Comparison of ENCODE assay signal across 25 mouse cellular contexts in genomic region chr16:74455179-74455578, GRCm38 (mm10). TPM values are rescaled to one million over a fixed set of nuclear protein-coding genes. Genes with fewer than 3 reads are reported as not detected.
DNase-seq lines count a peak whose midpoint lies in the region; ATAC-seq lines count a peak whose summit lies in the region.
"Had no signal": no experiment of that assay in that cellular context is flagged by ENCODE, and none has a peak within 500 bp of the region (broad histone marks: within the 10 kb centered on the region; RNA-seq: fewer than 3 reads in every experiment).

No protein-coding gene starts in this region.

- WGBS in midbrain, embryonic 11.5 days: 41% methylated on average over 2 of the region's 2 CpGs
- WGBS in midbrain, embryonic 10.5 days: 33% methylated on average over 2 of the region's 2 CpGs
- 14% methylated on average over 2 of the region's 2 CpGs for WGBS in midbrain, embryonic 14.5 days
- WGBS in midbrain, embryonic 16.5 days: 22% methylated on average over 2 of the region's 2 CpGs

- H3K4me2 ChIP-seq in midbrain, embryonic 11.5 days: no peak overlapping the region
- H3K4me2 ChIP-seq in midbrain, embryonic 14.5 days (ENCODE audit: low read length): no peak overlapping the region
- no peak overlapping the region for H3K4me2 ChIP-seq in midbrain, embryonic 16.5 days (ENCODE audit: low read length)
- H3K4me2 ChIP-seq: embryonic facial prominence, embryonic 13.5 days; forebrain, embryonic 13.5 days; heart, embryonic 11.5 days; hindbrain, embryonic 14.5 days had no signal

- ATAC-seq in midbrain, embryonic 11.5 days (ENCODE audit: low FRiP score): no peak
- no peak for ATAC-seq in midbrain, embryonic 14.5 days (ENCODE audit: low FRiP score, low TSS enrichment)
- ATAC-seq in midbrain, embryonic 16.5 days: no peak
- ATAC-seq: CD4-positive, CD25-positive, alpha-beta regulatory T cell, adult 4 months; forebrain, embryonic 13.5 days; forebrain, postnatal 0 days; hindbrain, postnatal 0 days; inflammation-experienced regulatory T-cells, adult 6 months had no signal

- H3K9ac ChIP-seq in midbrain, embryonic 11.5 days (ENCODE audit: low read length): no peak overlapping the region
- no peak overlapping the region for H3K9ac ChIP-seq in midbrain, embryonic 14.5 days (replicated peaks; ENCODE audit: low read length)
- no peak overlapping the region for H3K9ac ChIP-seq in midbrain, embryonic 16.5 days (ENCODE audit: low read depth, low read length)
- H3K9ac ChIP-seq: embryonic facial prominence, embryonic 13.5 days; forebrain, embryonic 13.5 days; forebrain, postnatal 0 days; hindbrain, embryonic 14.5 days had no signal

- no peak overlapping the region for H3K27ac ChIP-seq in midbrain, embryonic 11.5 days (ENCODE audit: low read depth, low read length)
- no peak overlapping the region for H3K27ac ChIP-seq in midbrain, embryonic 10.5 days (replicated peaks)
- no peak overlapping the region for H3K27ac ChIP-seq in midbrain, embryonic 14.5 days (replicated peaks; ENCODE audit: low read depth, low read length)
- H3K27ac ChIP-seq in midbrain, embryonic 16.5 days (ENCODE audit: low read length): no peak overlapping the region
- H3K27ac ChIP-seq: embryonic facial prominence, embryonic 10.5 days; embryonic facial prominence, embryonic 13.5 days; forebrain, embryonic 13.5 days; gastrocnemius, adult 2 months; hindbrain, embryonic 14.5 days; hindbrain, postnatal 0 days had no signal

- H3K4me3 ChIP-seq in midbrain, embryonic 11.5 days (ENCODE audit: low read depth, low read length): no peak overlapping the region
- H3K4me3 ChIP-seq in midbrain, embryonic 10.5 days: no peak overlapping the region
- H3K4me3 ChIP-seq in midbrain, embryonic 14.5 days (replicated peaks; ENCODE audit: low read depth, low read length): no peak overlapping the region
- no peak overlapping the region for H3K4me3 ChIP-seq in midbrain, embryonic 16.5 days (ENCODE audit: low read depth, low read length)
- H3K4me3 ChIP-seq: embryonic facial prominence, embryonic 10.5 days; embryonic facial prominence, embryonic 13.5 days; erythroblast, embryonic 14.5 days; forebrain, embryonic 13.5 days; gastrocnemius, adult 2 months had no signal

- no peaks in the 10 kb centered on the region for H3K27me3 ChIP-seq in midbrain, embryonic 11.5 days (ENCODE audit: control insufficient read depth, insufficient read depth, low read length)
- no peaks in the 10 kb centered on the region for H3K27me3 ChIP-seq in midbrain, embryonic 10.5 days (ENCODE audit: low read depth, poor library complexity, severe bottlenecking)
- H3K27me3 ChIP-seq in midbrain, embryonic 14.5 days (ENCODE audit: control insufficient read depth, insufficient read depth, low read length): no peaks in the 10 kb centered on the region
- no peaks in the 10 kb centered on the region for H3K27me3 ChIP-seq in midbrain, embryonic 16.5 days (ENCODE audit: control insufficient read depth, insufficient read depth, low read depth, low read length)
- H3K27me3 ChIP-seq: embryonic facial prominence, embryonic 13.5 days; forebrain, embryonic 13.5 days had no signal

- peak; percentile 78 for DNase-seq in midbrain, embryonic 11.5 days (ENCODE audit: low spot score, missing footprints)
- no peak for DNase-seq in midbrain, embryonic 10.5 days (ENCODE audit: low spot score)
- DNase-seq in midbrain, embryonic 14.5 days: peak; percentile 17
- DNase-seq in ZHBTc4 (ENCODE audit: low read depth, low spot score): peak; percentile 8
- no peak for DNase-seq in spleen, adult 12 weeks (ENCODE audit: low spot score)
- DNase-seq: adrenal gland, postnatal 10 days; cerebellum, adult 11-12 months; cerebellum, adult 8-10 months; cerebellum, postnatal 10 days; cerebellum, postnatal 36 days; embryo, embryonic 11 days; forebrain, postnatal 0 days; gastrocnemius, adult 2 months; gastrocnemius, postnatal 14 days; heart, adult 11 months had no signal

- no peaks in the 10 kb centered on the region for H3K36me3 ChIP-seq in midbrain, embryonic 11.5 days (ENCODE audit: control insufficient read depth, insufficient read depth, low read length)
- H3K36me3 ChIP-seq in midbrain, embryonic 10.5 days: no peaks in the 10 kb centered on the region
- no peaks in the 10 kb centered on the region for H3K36me3 ChIP-seq in midbrain, embryonic 14.5 days (ENCODE audit: control insufficient read depth, insufficient read depth, low read length)
- H3K36me3 ChIP-seq in midbrain, embryonic 16.5 days (ENCODE audit: control insufficient read depth, insufficient read depth, low read length): no peaks in the 10 kb centered on the region
- H3K36me3 ChIP-seq: embryonic facial prominence, embryonic 10.5 days; embryonic facial prominence, embryonic 13.5 days had no signal

- H3K9me3 ChIP-seq in midbrain, embryonic 11.5 days (ENCODE audit: control insufficient read depth, low read length): no peaks in the 10 kb centered on the region
- H3K9me3 ChIP-seq in midbrain, embryonic 10.5 days (replicated peaks): no peaks in the 10 kb centered on the region
- H3K9me3 ChIP-seq in midbrain, embryonic 14.5 days (ENCODE audit: control insufficient read depth, low read length): no peaks in the 10 kb centered on the region
- H3K9me3 ChIP-seq in midbrain, embryonic 16.5 days (replicated peaks; ENCODE audit: control insufficient read depth, low read length, poor library complexity, severe bottlenecking): no peaks in the 10 kb centered on the region
- H3K9me3 ChIP-seq: embryonic facial prominence, embryonic 10.5 days; embryonic facial prominence, embryonic 13.5 days; forebrain, embryonic 13.5 days had no signal

- peaks cover 3% of the 10 kb centered on the region; the same call in 1 of the 2 replicates for H3K4me1 ChIP-seq in midbrain, embryonic 11.5 days (ENCODE audit: control insufficient read depth, insufficient read depth, low read length)
- peaks cover 11% of the 10 kb centered on the region for H3K4me1 ChIP-seq in midbrain, embryonic 10.5 days
- peaks cover 6% of the 10 kb centered on the region; the same call in 1 of the 2 replicates for H3K4me1 ChIP-seq in midbrain, embryonic 14.5 days (ENCODE audit: control insufficient read depth, insufficient read depth, low read length)
- no peaks in the 10 kb centered on the region for H3K4me1 ChIP-seq in midbrain, embryonic 16.5 days (ENCODE audit: control insufficient read depth, insufficient read depth, low read length)
- H3K4me1 ChIP-seq: embryonic facial prominence, embryonic 13.5 days had no signal

RNA-seq across cellular contexts. Expression of gene Robo2, which starts 43.6 kb away (rescaled TPM):
- 19.8 and 25.5 TPM in 2 replicates for polyA plus RNA-seq in midbrain, embryonic 11.5 days (2014; fragmentation: Nextera tagmentation; extraction: Ambion mirVana)
- polyA plus RNA-seq in midbrain, embryonic 10.5 days (2016; fragmentation: Nextera tagmentation; extraction: Ambion mirVana): 13.3 and 17.6 TPM in 2 replicates
- polyA plus RNA-seq in midbrain, embryonic 14.5 days (2014; fragmentation: Nextera tagmentation; extraction: Ambion mirVana): 85.1 and 123 TPM in 2 replicates
- polyA plus RNA-seq in midbrain, embryonic 16.5 days (2015; fragmentation: Nextera tagmentation; extraction: Ambion mirVana): 88.9 and 94.7 TPM in 2 replicates
- polyA plus RNA-seq: CD4-positive, CD25-positive, alpha-beta regulatory T cell, adult 4 months; erythroblast, embryonic 14.5 days had no signal

Comparison
In these comparisons a context has a peak if more than half of its experiments do, and no peak if none do; other contexts are left out.
1. DNase-seq: peak in midbrain, embryonic 11.5 days (single experiment), midbrain, embryonic 14.5 days (single experiment) and ZHBTc4 (single experiment); none in midbrain, embryonic 10.5 days (single experiment) and spleen, adult 12 weeks (single experiment).